Mouse (Mus musculus) stomach, postnatal 0 days (tissue): Measurements from ENCODE around the gene Unc119. TPM values are rescaled to one million over a fixed set of nuclear protein-coding genes. Genes with fewer than 3 reads are reported as not detected.
A peak's percentile ranks its signal among the peaks of the same experiment; 100 is the strongest.

ENCODE experiments used
- ATAC-seq: fragments of 200-750 bp; cut with Nextera tagmentation; 2 replicates; pipeline ENCODE4 v1.8.0; 2017; ENCODE audit not compliant: low FRiP score, low TSS enrichment
- DNase-seq: peaks from one replicate; pipeline ENCODE4 v3.0.0-alpha.2; 2016; ENCODE audit warnings: low spot score
- H3K27ac ChIP-seq: fragments of 300-500 bp; sonication (generic); replicated peaks from 2 replicates; pipeline ENCODE4 v1.5.1; 2014; ENCODE audit warnings: mild to moderate bottlenecking, control low read depth
- H3K27me3 ChIP-seq: fragments of 300-500 bp; sonication (generic); 2 replicates; pipeline ENCODE4 v1.6.1; 2014; ENCODE audit warnings: low read length; ENCODE audit not compliant: control insufficient read depth, insufficient read depth
- H3K36me3 ChIP-seq: fragments of 300-500 bp; sonication (generic); 2 replicates; pipeline ENCODE4 v1.6.1; 2014; ENCODE audit warnings: low read length, mixed read lengths; ENCODE audit not compliant: control insufficient read depth, insufficient read depth
- H3K4me1 ChIP-seq: fragments of 300-500 bp; sonication (generic); replicated peaks from 2 replicates; pipeline ENCODE4 v1.6.1; 2014; ENCODE audit warnings: antibody characterized with exemption; ENCODE audit not compliant: control insufficient read depth, insufficient read depth
- H3K4me2 ChIP-seq: fragments of 300-500 bp; sonication (generic); replicated peaks from 2 replicates; pipeline ENCODE4 v1.6.1; 2014; ENCODE audit warnings: low read depth, mild to moderate bottlenecking, control low read depth, moderate library complexity
- H3K4me3 ChIP-seq: fragments of 300-500 bp; sonication (generic); 2 replicates; pipeline ENCODE4 v1.5.1; 2014; ENCODE audit warnings: low read depth, low read length, control low read depth
- H3K9ac ChIP-seq: fragments of 300-500 bp; sonication (generic); 2 replicates; pipeline ENCODE4 v1.6.1; 2014; ENCODE audit warnings: mild to moderate bottlenecking, low read length, control low read depth, mixed read lengths
- H3K9me3 ChIP-seq: fragments of 300-500 bp; sonication (generic); 2 replicates; pipeline ENCODE4 v1.6.1; 2016; ENCODE audit warnings: low read length; ENCODE audit not compliant: control insufficient read depth
- CTCF ChIP-seq: IDR thresholded peaks from 2 replicates; pipeline ENCODE4 v1.5.1; 2016; ENCODE audit warnings: antibody characterized with exemption, low read depth, mild to moderate bottlenecking, moderate library complexity
- EP300 ChIP-seq: optimal IDR thresholded peaks from 2 replicates; pipeline ENCODE3; 2016; ENCODE audit warnings: antibody characterized with exemption
- WGBS: fragments of 180-500 bp; shearing (Covaris S2); extraction: QIAGEN DNeasy Blood & Tissue Kit; methylation state at CpG from one replicate; pipeline ENCODE4 v1.1.7; 2014; 5-methylcytosine and 5-hydroxymethylcytosine counted together
- polyA plus RNA-seq: library from polyadenylated mRNA; unstranded; fragments of >200 nt; fragmentation: Nextera tagmentation; extraction: Ambion mirVana; gene quantifications from 2 replicates; pipeline ENCODE4 v1.2.1, GENCODE M21; 2015

Unc119 gene
- polyA plus RNA-seq, 1 experiment from 2014 or later, result 27.9 TPM

- Histone ChIP-seq H3K36me3 (no peaks in the 10 kb centered on the region), H3K4me2 (peak overlapping the region; percentile 57), H3K4me1 (no peaks in the 10 kb centered on the region), H3K27me3 (no peaks in the 10 kb centered on the region), H3K9ac (peak overlapping the region; percentile 18; the same call in 1 of the 2 replicates), H3K4me3 (peak overlapping the region; percentile 30), H3K27ac (no peak overlapping the region), H3K9me3 (no peaks in the 10 kb centered on the region)
- DNase-seq, result peak; percentile 86
- ATAC-seq, result peak; percentile 67
- WGBS, result 14% methylated on average over 13 of the region's 13 CpGs
- peak; percentile 88 for TF ChIP-seq CTCF
- no peak for TF ChIP-seq EP300
These were observed 17.0 kb downstream of the Unc119 start for GRCm38 (mm10) chr11:78360125-78360788.

GRCm38 (mm10) chr11:78360789-78361131, 17.5 kb downstream of the Unc119 start:
- H3K9ac ChIP-seq, result peak overlapping the region; percentile 18
- no peak overlapping the region for H3K4me3 ChIP-seq

GRCm38 (mm10) chr11:78363309-78364007, 20.2 kb downstream of the Unc119 start:
- no peaks in the 10 kb centered on the region for H3K27me3 ChIP-seq
- H3K9me3 ChIP-seq, result no peaks in the 10 kb centered on the region
- H3K4me1 ChIP-seq, result no peaks in the 10 kb centered on the region
- no peaks in the 10 kb centered on the region for H3K36me3 ChIP-seq
- no peak overlapping the region for H3K9ac ChIP-seq
- 70% methylated on average over 13 of the region's 13 CpGs for WGBS
- no peak overlapping the region for H3K4me3 ChIP-seq
- no peak overlapping the region for H3K27ac ChIP-seq
- TF ChIP-seq CTCF (no peak), EP300 (no peak)
- DNase-seq (no peak), ATAC-seq (no peak)
- no peak overlapping the region for H3K4me2 ChIP-seq

More at GRCm38 (mm10) chr11:78360789-78361131, 17.5 kb downstream of the Unc119 start:
- Histone ChIP-seq H3K27ac (no peak overlapping the region), H3K4me1 (no peaks in the 10 kb centered on the region), H3K4me2 (peak overlapping the region; percentile 57; the same call in 1 of the 2 replicates), H3K9me3 (no peaks in the 10 kb centered on the region), H3K36me3 (no peaks in the 10 kb centered on the region), H3K27me3 (no peaks in the 10 kb centered on the region)
- 56% methylated on average over 2 of the region's 2 CpGs for WGBS
- ATAC-seq (0 out of 2 replicates have a peak, but pooled peaks have one; percentile 11), DNase-seq (no peak)
- TF ChIP-seq CTCF (no peak), EP300 (no peak)

GRCm38 (mm10) chr11:78364103-78364502, 20.8 kb downstream of the Unc119 start:
- H3K4me2 ChIP-seq, result no peak overlapping the region
- WGBS, result 26% methylated on average over 8 of the region's 8 CpGs
- no peaks in the 10 kb centered on the region for H3K9me3 ChIP-seq
- H3K36me3 ChIP-seq, result no peaks in the 10 kb centered on the region
- no peak overlapping the region for H3K27ac ChIP-seq
- no peaks in the 10 kb centered on the region for H3K4me1 ChIP-seq
- no peak for DNase-seq
- H3K27me3 ChIP-seq, result no peaks in the 10 kb centered on the region
- TF ChIP-seq CTCF (no peak), EP300 (no peak)
- no peak overlapping the region for H3K9ac ChIP-seq
- no peak for ATAC-seq
- H3K4me3 ChIP-seq, result no peak overlapping the region

GRCm38 (mm10) chr11:78367456-78368225, 24.4 kb downstream of the Unc119 start:
- Histone ChIP-seq H3K27me3 (no peaks in the 10 kb centered on the region), H3K27ac (no peak overlapping the region), H3K4me2 (no peak overlapping the region), H3K36me3 (no peaks in the 10 kb centered on the region), H3K9ac (no peak overlapping the region), H3K4me1 (no peaks in the 10 kb centered on the region; the same call in 1 of the 2 replicates), H3K9me3 (no peaks in the 10 kb centered on the region), H3K4me3 (no peak overlapping the region)
- no peak for DNase-seq
- 75% methylated on average over 15 of the region's 15 CpGs for WGBS
- no peak for ATAC-seq
- no peak for TF ChIP-seq CTCF
- no peak for TF ChIP-seq EP300
